Mouse (Mus musculus) forebrain, embryonic 15.5 days (tissue): ENCODE results near the gene Myh6. TPM values are rescaled to one million over a fixed set of nuclear protein-coding genes. Genes with fewer than 3 reads are reported as not detected.
A peak's percentile ranks its signal among the peaks of the same experiment; 100 is the strongest.
"Not testable (repeated sequence)": the region's sequence is repeated elsewhere in the genome, so short reads cannot be mapped to it uniquely, and the experiment has no call there.

Experiments used
- ATAC-seq: fragments of 200-750 bp; cut with Nextera tagmentation; replicated peaks from 2 replicates; pipeline ENCODE4 v1.8.0; 2017; ENCODE audit warnings: mild to moderate bottlenecking, moderate TSS enrichment, moderate library complexity
- H3K27ac ChIP-seq: fragments of 300-500 bp; sonication (generic); replicated peaks from 2 replicates; pipeline ENCODE4 v1.5.1; 2015; ENCODE audit warnings: mild to moderate bottlenecking, inconsistent platforms
- H3K27me3 ChIP-seq: fragments of 300-500 bp; sonication (generic); 2 replicates; pipeline ENCODE4 v1.6.1; 2015; ENCODE audit warnings: inconsistent platforms
- H3K36me3 ChIP-seq: fragments of 300-500 bp; sonication (generic); 2 replicates; pipeline ENCODE4 v1.6.1; 2015; ENCODE audit warnings: mild to moderate bottlenecking, inconsistent platforms
- H3K4me1 ChIP-seq: fragments of 300-500 bp; sonication (generic); 2 replicates; pipeline ENCODE4 v1.6.1; 2015; ENCODE audit warnings: inconsistent platforms
- H3K4me2 ChIP-seq: fragments of 300-500 bp; sonication (generic); replicated peaks from 2 replicates; pipeline ENCODE4 v1.6.1; 2015; ENCODE audit warnings: mild to moderate bottlenecking, inconsistent platforms
- H3K4me3 ChIP-seq: fragments of 300-500 bp; sonication (generic); 2 replicates; pipeline ENCODE4 v1.5.1; 2015; ENCODE audit warnings: mild to moderate bottlenecking, inconsistent platforms
- H3K9ac ChIP-seq: fragments of 300-500 bp; sonication (generic); replicated peaks from 2 replicates; pipeline ENCODE4 v1.6.1; 2015; ENCODE audit warnings: mild to moderate bottlenecking, inconsistent platforms
- H3K9me3 ChIP-seq: fragments of 300-500 bp; sonication (generic); 2 replicates; pipeline ENCODE4 v1.6.1; 2016; ENCODE audit warnings: inconsistent platforms
- WGBS: fragments of 180-500 bp; shearing (Covaris S2); methylation state at CpG from one replicate; pipeline ENCODE4 v1.1.7; 2015; ENCODE audit warnings: mixed read lengths; 5-methylcytosine and 5-hydroxymethylcytosine counted together
- polyA plus RNA-seq: library from polyadenylated mRNA; unstranded; fragments of >200 nt; fragmentation: Nextera tagmentation; extraction: Ambion mirVana; gene quantifications from 2 replicates; pipeline ENCODE4 v1.2.1, GENCODE M21; 2015

Myh6 gene
- polyA plus RNA-seq, 1 experiment from 2014 or later = 1.0 TPM

DNA sequence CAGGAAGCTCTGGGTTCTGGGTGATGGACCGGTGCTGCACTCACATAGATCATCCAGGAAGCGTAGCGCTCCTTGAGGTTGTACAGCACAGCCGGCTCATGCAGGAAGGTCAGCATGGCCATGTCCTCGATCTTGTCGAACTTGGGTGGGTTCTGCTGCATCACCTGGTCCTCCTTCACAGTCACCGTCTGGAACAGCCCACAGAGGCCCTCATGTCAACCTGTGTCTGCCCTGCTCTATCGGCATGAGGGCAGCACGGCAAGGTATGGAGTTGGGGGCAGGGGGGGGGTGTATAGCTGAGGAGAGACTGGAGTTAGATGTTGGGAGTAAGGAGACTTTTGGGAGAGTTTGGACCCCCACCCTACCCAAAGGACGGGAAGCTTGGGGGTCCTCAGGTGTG lies 25.5 kb upstream of the Myh6 start:
- Histone ChIP-seq H3K4me2 (no peak overlapping the region), H3K9me3 (no peaks in the 10 kb centered on the region), H3K4me3 (no peak overlapping the region), H3K27me3 (no peaks in the 10 kb centered on the region), H3K9ac (no peak overlapping the region), H3K4me1 (peaks cover 27% of the 10 kb centered on the region), H3K36me3 (no peaks in the 10 kb centered on the region), H3K27ac (no peak overlapping the region)
- 96% methylated on average over 10 of the region's 10 CpGs for WGBS
- no peak for ATAC-seq

DNA sequence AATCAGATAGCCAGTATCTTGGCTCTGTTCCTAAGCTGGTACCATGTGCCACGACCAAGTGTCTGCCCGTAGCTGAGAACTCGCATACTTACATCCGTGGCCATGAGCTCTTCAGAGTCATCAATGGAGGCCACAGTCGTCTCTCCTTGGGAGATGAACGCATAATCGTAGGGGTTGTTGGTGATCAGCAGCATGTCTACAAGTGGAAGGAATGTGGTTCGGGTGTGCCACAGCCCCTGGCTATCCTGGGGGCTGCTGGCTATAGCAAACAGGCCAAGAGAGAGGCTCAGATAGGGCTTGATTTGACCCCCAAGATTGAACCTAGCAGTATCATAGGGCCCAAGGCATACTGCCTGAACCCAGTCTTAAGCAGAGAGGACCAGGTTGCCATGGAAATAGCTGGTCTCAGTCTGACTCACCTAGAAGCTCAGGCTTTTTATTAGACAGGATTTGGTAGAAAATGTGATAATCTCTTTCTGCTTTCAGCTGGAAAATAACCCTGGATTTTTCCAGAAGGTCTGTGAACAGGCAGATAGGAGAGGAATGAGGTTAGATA lies 23.2 kb upstream of the Myh6 start:
- no peaks in the 10 kb centered on the region for H3K9me3 ChIP-seq
- no peak overlapping the region for H3K9ac ChIP-seq
- peaks cover 6% of the 10 kb centered on the region for H3K4me1 ChIP-seq
- no peak overlapping the region for H3K4me2 ChIP-seq
- no peaks in the 10 kb centered on the region for H3K27me3 ChIP-seq
- 0 out of 2 replicates have a peak overlapping the region, but pooled peaks have one; percentile 6 for H3K27ac ChIP-seq
- WGBS = 82% methylated on average over 8 of the region's 8 CpGs
- H3K4me3 ChIP-seq = no peak overlapping the region
- no peaks in the 10 kb centered on the region for H3K36me3 ChIP-seq
- no peak for ATAC-seq

DNA sequence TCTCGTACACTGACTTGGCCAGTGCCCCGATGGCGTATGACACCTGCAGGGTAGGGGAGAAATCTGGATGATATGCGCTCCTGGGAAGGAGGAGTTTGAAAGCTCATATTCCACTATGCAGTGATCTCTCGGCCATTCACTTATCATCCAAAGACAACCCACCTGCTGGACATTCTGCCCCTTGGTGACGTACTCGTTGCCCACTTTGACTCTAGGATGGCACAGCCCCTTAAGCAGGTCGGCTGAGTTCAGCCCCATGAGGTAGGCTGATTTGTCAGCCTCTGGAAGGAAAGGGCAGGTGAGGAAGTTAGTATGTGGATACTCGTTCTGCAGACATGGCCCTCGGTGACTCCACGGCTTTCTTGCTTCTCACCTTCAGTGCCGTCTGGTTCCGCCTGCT lies 22.2 kb upstream of the Myh6 start:
- no peak overlapping the region for H3K4me3 ChIP-seq
- H3K4me1 ChIP-seq = no peaks in the 10 kb centered on the region
- no peak for ATAC-seq
- H3K27ac ChIP-seq = no peak overlapping the region
- H3K9me3 ChIP-seq = no peaks in the 10 kb centered on the region
- 89% methylated on average over 13 of the region's 13 CpGs for WGBS
- H3K27me3 ChIP-seq = no peaks in the 10 kb centered on the region
- H3K4me2 ChIP-seq = no peak overlapping the region
- no peaks in the 10 kb centered on the region for H3K36me3 ChIP-seq
- no peak overlapping the region for H3K9ac ChIP-seq

DNA sequence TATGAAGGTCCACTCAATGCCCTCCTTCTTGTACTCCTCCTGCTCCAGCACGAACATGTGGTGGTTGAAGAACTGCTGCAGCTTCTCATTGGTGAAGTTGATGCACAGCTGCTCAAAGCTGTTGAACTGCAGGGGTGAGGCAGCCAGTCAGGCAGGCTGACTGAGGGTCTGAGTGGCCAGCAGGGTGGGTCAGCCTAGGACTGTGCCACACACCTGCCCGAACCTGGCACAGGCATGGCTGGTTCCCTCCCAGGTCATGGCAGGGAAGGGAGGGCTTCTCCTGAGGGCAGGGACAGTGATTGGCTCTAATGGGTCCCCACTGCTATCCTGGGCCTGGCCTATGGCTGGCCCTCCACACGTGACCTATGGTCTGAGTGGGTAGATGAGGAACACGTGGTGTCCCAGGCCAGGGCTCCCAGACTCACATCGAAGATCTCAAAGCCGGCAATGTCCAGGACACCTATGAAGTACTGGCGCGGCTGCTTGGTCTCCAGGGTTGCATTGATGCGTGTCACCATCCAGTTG lies 21.7 kb upstream of the Myh6 start:
- H3K4me3 ChIP-seq, H3K4me2 ChIP-seq, H3K27me3 ChIP-seq, H3K9me3 ChIP-seq, H3K4me1 ChIP-seq, ATAC-seq, H3K36me3 ChIP-seq, H3K9ac ChIP-seq, H3K27ac ChIP-seq: not testable (repeated sequence)
- WGBS = 93% methylated on average over 9 of the region's 9 CpGs

DNA sequence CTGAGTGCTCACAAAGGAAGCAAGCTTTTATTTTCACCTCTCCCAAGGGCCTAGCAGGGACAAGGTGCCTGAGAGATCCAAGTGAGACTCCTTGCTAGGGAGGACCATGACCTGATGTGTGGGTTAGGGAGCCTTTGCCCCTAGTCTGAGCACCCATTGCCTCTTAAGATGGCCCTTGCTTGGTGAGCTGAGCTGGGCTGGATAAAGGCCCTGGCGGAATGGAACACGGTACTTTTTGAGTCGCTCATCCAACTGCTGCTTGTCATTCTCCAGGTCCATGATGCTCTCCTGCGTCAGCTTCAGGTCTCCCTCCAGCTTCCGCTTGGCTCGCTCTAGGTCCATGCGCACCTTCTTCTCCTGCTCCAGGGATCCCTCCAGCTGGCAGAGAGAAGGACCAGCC lies 15.2 kb upstream of the Myh6 start:
- Histone ChIP-seq H3K4me1 (no peaks in the 10 kb centered on the region), H3K4me2 (no peak overlapping the region), H3K9ac (no peak overlapping the region), H3K27ac (no peak overlapping the region), H3K36me3 (no peaks in the 10 kb centered on the region), H3K4me3 (no peak overlapping the region), H3K27me3 (no peaks in the 10 kb centered on the region), H3K9me3 (no peaks in the 10 kb centered on the region)
- no peak for ATAC-seq
- 97% methylated on average over 7 of the region's 7 CpGs for WGBS

DNA sequence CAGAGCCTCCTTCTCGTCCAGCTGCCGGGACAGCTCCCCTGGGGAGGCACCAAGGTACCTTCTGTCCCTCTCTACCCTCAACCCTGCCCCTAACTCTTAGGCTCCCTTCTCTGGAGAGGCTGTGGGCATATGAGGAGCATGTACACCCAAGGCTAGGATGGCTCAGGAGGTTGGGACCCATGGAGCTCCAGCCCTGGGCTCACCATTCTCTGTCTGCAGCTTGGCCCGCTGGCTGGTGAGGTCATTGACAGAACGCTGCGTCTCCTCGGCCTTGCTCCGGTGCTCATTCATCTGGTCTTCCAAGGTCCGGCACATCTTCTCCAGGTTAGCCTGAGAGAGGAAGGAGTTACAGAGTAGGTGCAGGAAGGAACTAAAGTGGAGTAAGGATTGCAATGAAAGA lies 11.9 kb upstream of the Myh6 start:
- H3K4me2 ChIP-seq = no peak overlapping the region
- no peak for ATAC-seq
- H3K27ac ChIP-seq = no peak overlapping the region
- H3K4me3 ChIP-seq = no peak overlapping the region
- H3K9me3 ChIP-seq = no peaks in the 10 kb centered on the region
- 93% methylated on average over 8 of the region's 8 CpGs for WGBS
- no peaks in the 10 kb centered on the region for H3K27me3 ChIP-seq
- H3K9ac ChIP-seq = no peak overlapping the region
- peaks cover 10% of the 10 kb centered on the region for H3K4me1 ChIP-seq
- H3K36me3 ChIP-seq = no peaks in the 10 kb centered on the region

DNA sequence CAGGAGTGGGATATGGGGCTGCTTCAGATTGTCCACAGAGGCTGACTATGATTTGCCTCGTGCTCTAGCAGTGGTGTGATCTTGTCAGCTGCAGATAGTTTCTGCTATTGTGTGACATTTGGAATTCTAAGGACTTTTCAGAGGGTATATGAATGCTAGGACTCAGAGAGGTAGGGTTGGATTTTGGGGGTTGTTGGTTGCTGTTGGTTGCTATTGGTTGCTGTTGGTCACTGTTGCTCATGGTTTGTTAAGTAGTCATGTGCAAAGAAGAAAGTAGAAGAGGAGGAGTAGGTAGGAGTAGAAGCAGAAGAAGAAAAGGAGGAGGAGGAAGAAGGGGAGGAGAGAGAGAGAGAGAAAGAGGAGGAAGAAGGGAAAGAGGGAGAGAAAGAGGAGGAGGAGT lies 9.9 kb upstream of the Myh6 start, which contains the start of gene Gm17428:
Gm17428 (plus strand) TSS at position 301 of the 400 bp plus-strand sequence.
- ATAC-seq = no peak
- WGBS = 75% methylated on average over 1 of the region's 1 CpGs
- Histone ChIP-seq H3K27ac (no peak within 1 kb of the TSS), H3K36me3 (no peaks in the 10 kb centered on the region), H3K4me1 (peaks cover 10% of the 10 kb centered on the region), H3K9ac (no peak within 1 kb of the TSS), H3K27me3 (no peaks in the 10 kb centered on the region), H3K4me3 (no peak within 1 kb of the TSS), H3K9me3 (no peaks in the 10 kb centered on the region), H3K4me2 (no peak within 1 kb of the TSS)

DNA sequence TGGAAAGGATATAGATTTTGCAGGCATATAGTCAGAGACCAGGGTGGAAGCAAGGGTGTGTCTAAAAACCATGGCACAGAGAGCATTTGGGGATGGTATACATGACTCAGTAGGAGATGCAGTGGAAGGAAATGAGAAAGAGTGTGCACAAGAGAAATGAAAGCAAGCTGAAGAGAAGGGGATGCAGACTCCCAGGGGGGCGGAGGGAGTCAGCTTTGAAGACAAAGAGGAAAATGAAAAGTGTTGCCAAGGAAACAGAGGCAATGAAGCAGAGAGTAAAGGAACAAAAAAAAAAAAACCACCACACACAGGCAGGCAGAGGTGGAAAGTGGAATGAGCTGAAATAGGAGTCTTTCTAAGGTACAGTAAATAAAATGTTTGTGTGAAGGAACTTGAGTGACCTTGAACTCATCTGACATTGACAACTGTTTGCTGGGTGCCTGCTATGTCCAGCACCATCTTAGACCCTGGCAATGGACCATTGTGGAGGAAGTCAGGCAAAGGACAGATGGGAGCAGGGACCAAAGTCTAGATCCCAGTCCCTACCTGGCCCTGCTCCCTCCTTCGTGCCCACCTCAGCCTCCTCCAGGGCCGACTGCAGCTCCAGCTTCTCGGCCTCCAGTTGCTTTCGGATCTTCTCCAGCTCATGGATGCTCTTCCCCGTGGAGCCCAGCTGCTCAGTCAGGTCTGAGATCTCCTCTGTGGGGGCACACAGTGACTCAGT lies 7.5 kb upstream of the Myh6 start:
- H3K36me3 ChIP-seq = no peaks in the 10 kb centered on the region
- H3K9me3 ChIP-seq = no peaks in the 10 kb centered on the region
- peak overlapping the region; percentile 79 for H3K27ac ChIP-seq
- WGBS = 67% methylated on average over 6 of the region's 6 CpGs
- H3K4me1 ChIP-seq = peaks cover 10% of the 10 kb centered on the region
- H3K9ac ChIP-seq = 0 out of 2 replicates have a peak overlapping the region, but pooled peaks have one; percentile 1
- H3K4me2 ChIP-seq = no peak overlapping the region
- no peak overlapping the region for H3K4me3 ChIP-seq
- ATAC-seq = peak; percentile 42; the same call in 1 of the 2 replicates
- no peaks in the 10 kb centered on the region for H3K27me3 ChIP-seq

DNA sequence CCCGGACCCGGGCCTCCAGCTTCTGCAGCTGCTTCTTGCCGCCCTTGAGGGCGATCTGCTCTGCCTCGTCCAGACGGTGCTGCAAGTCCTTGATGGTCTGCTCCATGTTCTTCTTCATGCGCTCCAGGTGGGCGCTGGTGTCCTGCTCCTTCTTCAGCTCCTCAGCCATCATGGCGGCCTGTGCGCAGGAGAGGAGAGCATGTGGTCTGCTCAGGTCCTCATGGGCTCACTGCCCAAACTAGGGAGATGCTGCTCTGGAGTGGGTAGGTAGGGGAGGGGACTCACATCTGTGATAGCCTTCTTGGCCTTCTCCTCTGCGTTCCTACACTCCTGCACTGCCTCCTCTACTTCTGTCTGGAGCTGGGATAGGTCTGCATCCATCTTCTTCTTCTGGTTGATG lies 6.1 kb upstream of the Myh6 start:
- not testable (repeated sequence) for H3K9me3 ChIP-seq, H3K27me3 ChIP-seq, ATAC-seq, H3K4me2 ChIP-seq, H3K9ac ChIP-seq, H3K4me3 ChIP-seq, H3K4me1 ChIP-seq, H3K36me3 ChIP-seq
- WGBS = 96% methylated on average over 11 of the region's 11 CpGs
- 0 out of 2 replicates have a peak overlapping the region, but pooled peaks have one; percentile 79 for H3K27ac ChIP-seq

DNA sequence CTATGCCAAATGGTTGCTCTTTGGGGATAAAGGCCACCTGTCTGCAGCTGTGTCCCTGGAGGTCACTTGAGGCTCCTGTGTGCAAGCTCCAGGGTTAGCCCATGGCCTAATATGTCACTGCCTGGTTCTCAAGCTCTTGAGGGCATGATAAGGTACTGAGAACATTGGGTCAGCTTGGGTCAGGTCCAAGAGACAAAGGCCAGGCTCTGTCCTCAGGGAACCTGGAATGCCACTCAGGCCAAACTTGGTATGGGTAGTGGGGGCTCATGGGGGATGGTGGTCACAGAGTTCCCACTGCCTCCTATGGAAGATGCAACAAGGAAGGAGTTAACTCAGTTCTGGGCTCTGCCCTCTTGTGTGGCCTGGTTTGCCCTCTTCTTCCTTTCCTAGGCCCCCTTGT lies 1.6 kb upstream of the Myh6 start:
- no peak for ATAC-seq
- Histone ChIP-seq H3K4me1 (no peaks in the 10 kb centered on the region), H3K4me3 (no peak overlapping the region), H3K9me3 (no peaks in the 10 kb centered on the region), H3K27ac (no peak overlapping the region), H3K27me3 (no peaks in the 10 kb centered on the region), H3K4me2 (no peak overlapping the region), H3K36me3 (no peaks in the 10 kb centered on the region), H3K9ac (no peak overlapping the region)

DNA sequence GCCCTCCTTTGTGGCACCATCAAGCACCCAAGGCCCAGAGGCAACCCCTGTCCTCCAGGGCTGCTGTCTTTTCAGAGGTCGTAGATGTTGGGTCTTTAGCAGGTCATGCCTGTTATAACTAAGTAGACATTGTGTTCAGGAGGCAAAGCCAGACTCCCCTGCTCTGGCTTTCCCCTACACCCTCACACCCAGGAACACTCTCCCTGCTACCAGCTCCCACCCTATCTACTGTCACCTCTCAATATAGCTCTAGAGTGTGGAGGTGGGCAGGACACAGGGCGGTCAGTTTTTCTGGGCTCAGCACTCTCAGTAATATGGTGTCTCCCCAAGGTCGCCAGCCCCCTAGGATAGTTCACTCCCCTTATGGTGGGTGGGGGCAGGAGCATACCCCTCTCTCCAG lies 1.1 kb upstream of the Myh6 start:
- ATAC-seq = no peak
- Histone ChIP-seq H3K27ac (no peak overlapping the region), H3K4me3 (no peak overlapping the region), H3K9me3 (no peaks in the 10 kb centered on the region), H3K9ac (no peak overlapping the region), H3K4me1 (no peaks in the 10 kb centered on the region), H3K36me3 (no peaks in the 10 kb centered on the region), H3K4me2 (no peak overlapping the region), H3K27me3 (no peaks in the 10 kb centered on the region)
- 92% methylated on average over 3 of the region's 3 CpGs for WGBS

DNA sequence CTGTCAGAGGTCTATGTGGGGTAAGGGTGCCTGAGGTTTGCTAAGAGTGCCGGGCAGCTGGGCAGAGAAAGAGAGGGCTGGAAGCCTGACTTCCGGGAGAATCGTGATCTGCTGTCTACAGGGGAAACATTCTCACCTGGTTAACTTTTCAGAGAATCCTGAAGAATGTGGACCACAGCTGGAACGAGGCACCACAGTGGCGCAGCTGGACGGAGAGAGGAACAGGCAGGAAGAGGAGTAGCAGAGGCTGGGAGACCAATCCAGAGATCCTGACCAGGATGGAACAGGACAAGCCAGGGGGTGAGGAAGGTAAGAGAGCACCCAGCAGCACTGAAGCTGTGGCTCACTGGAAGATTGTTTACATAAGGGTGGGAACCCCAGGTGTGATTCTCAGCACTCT lies 1.1 kb downstream of the Myh6 start:
- no peaks in the 10 kb centered on the region for H3K9me3 ChIP-seq
- no peaks in the 10 kb centered on the region for H3K36me3 ChIP-seq
- H3K9ac ChIP-seq = no peak overlapping the region
- H3K4me3 ChIP-seq = no peak overlapping the region
- H3K27ac ChIP-seq = no peak overlapping the region
- no peak for ATAC-seq
- no peaks in the 10 kb centered on the region for H3K4me1 ChIP-seq
- H3K4me2 ChIP-seq = no peak overlapping the region
- 82% methylated on average over 6 of the region's 6 CpGs for WGBS
- no peaks in the 10 kb centered on the region for H3K27me3 ChIP-seq

DNA sequence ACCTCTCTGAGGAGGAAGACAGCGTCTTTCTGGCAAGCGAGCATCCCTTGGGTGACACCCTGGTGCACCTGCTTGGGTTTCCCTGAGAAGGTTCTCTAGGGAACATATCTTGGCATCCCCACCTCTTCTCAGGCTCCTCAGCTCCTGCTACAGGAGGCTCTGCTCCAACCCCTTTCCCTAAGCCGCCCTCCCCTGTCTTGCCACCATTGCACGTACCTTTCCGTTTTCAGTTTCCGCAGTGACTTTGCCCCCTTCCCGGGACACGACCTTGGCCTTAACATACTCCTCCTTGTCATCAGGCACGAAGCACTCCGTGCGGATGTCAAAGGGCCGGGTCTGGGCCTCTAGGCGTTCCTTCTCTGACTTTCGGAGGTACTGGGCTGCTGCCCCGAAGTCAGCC lies 1.7 kb downstream of the Myh6 start:
- ATAC-seq = no peak
- Histone ChIP-seq H3K9me3 (no peaks in the 10 kb centered on the region), H3K4me3 (no peak overlapping the region), H3K27ac (no peak overlapping the region), H3K27me3 (no peaks in the 10 kb centered on the region), H3K9ac (no peak overlapping the region), H3K4me1 (no peaks in the 10 kb centered on the region), H3K36me3 (no peaks in the 10 kb centered on the region), H3K4me2 (no peak overlapping the region)
- 86% methylated on average over 15 of the region's 15 CpGs for WGBS
